Mouse (Mus musculus): ENCODE results near the gene Gm30083. TPM values are rescaled to one million over a fixed set of nuclear protein-coding genes. Genes with fewer than 3 reads are reported as not detected.

Gm30083 gene
- polyA plus RNA-seq, 1 experiment from 2014 or later = not detected

GRCm38 (mm10) chr14:33978604-33979059 lies 36.4 kb downstream of the Gm30083 start, which contains the start of gene Zfp488:
Gene Zfp488, minus strand, starts transcription at chr14:33978764.
- ATAC-seq (ENCODE audit: insufficient number of reproducible peaks, low FRiP score, low TSS enrichment, low read depth) = peak; percentile 73; the same call in 1 of the 2 replicates
- no peak within 1 kb of the TSS for H3K27ac ChIP-seq (replicated peaks; ENCODE audit: low read depth, low read length)
- peak within 1 kb of the TSS; percentile 38 for H3K4me3 ChIP-seq (ENCODE audit: low read depth, low read length)
- H3K4me1 ChIP-seq (ENCODE audit: control insufficient read depth, insufficient read depth, low read length) = peaks cover 2% of the 10 kb centered on the region; the same call in 1 of the 2 replicates
- no peaks in the 10 kb centered on the region for H3K9me3 ChIP-seq (ENCODE audit: control insufficient read depth, low read length)
- H3K36me3 ChIP-seq (ENCODE audit: control insufficient read depth, insufficient read depth, low read length) = no peaks in the 10 kb centered on the region
- H3K4me2 ChIP-seq (ENCODE audit: low read depth, severe bottlenecking) = peak within 1 kb of the TSS; percentile 69
- 1% methylated on average over 25 of the region's 25 CpGs for WGBS
- 0 out of 2 replicates have a peak, but pooled peaks cover 7% of the 10 kb centered on the region for H3K27me3 ChIP-seq (ENCODE audit: control insufficient read depth, insufficient read depth, low read length)
- H3K9ac ChIP-seq (ENCODE audit: low read length) = no peak within 1 kb of the TSS
- peak; percentile 65 for DNase-seq (ENCODE audit: low spot score)

GRCm38 (mm10) chr14:33977748-33978147 lies 37.2 kb downstream of the Gm30083 start:
- no peak for DNase-seq (ENCODE audit: low spot score)
- no peak for ATAC-seq (ENCODE audit: insufficient number of reproducible peaks, low FRiP score, low TSS enrichment, low read depth)
- H3K4me3 ChIP-seq (ENCODE audit: low read depth, low read length) = no peak overlapping the region
- H3K27me3 ChIP-seq (ENCODE audit: control insufficient read depth, insufficient read depth, low read length) = 0 out of 2 replicates have a peak, but pooled peaks cover 7% of the 10 kb centered on the region
- WGBS = 34% methylated on average over 7 of the region's 7 CpGs
- H3K4me2 ChIP-seq (ENCODE audit: low read depth, severe bottlenecking) = no peak overlapping the region
- no peaks in the 10 kb centered on the region for H3K36me3 ChIP-seq (ENCODE audit: control insufficient read depth, insufficient read depth, low read length)
- no peaks in the 10 kb centered on the region for H3K9me3 ChIP-seq (ENCODE audit: control insufficient read depth, low read length)
- H3K4me1 ChIP-seq (ENCODE audit: control insufficient read depth, insufficient read depth, low read length) = peaks cover 2% of the 10 kb centered on the region; the same call in 1 of the 2 replicates
- no peak overlapping the region for H3K27ac ChIP-seq (replicated peaks; ENCODE audit: low read depth, low read length)
- H3K9ac ChIP-seq (ENCODE audit: low read length) = no peak overlapping the region

DNA sequence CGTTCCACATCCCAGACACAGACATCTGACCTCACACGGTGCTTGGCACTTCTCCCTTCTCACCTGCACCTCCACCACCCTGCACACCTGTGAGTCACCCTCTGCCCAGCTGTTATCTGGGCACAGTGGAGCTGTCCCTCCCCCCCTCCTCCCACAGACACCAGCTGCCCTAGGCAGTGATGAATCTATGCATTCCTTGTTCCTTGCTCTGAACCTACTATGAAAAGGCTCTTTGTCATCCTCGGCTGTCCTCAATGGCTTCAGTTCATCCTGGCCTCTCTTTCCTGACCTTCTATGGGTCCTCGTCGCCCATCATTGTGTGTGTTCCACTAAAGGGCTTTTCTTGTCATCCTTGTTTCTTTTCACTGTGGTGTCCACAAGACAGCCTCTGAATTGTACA lies 40.2 kb downstream of the Gm30083 start:
- Histone ChIP-seq H3K27me3 (ENCODE audit: control insufficient read depth, insufficient read depth, low read length) (0 out of 2 replicates have a peak, but pooled peaks cover 7% of the 10 kb centered on the region), H3K27ac (replicated peaks; ENCODE audit: low read depth, low read length) (no peak overlapping the region), H3K9me3 (ENCODE audit: control insufficient read depth, low read length) (no peaks in the 10 kb centered on the region), H3K4me3 (ENCODE audit: low read depth, low read length) (no peak overlapping the region), H3K4me2 (ENCODE audit: low read depth, severe bottlenecking) (no peak overlapping the region), H3K36me3 (ENCODE audit: control insufficient read depth, insufficient read depth, low read length) (no peaks in the 10 kb centered on the region), H3K9ac (ENCODE audit: low read length) (no peak overlapping the region), H3K4me1 (ENCODE audit: control insufficient read depth, insufficient read depth, low read length) (peaks cover 2% of the 10 kb centered on the region; the same call in 1 of the 2 replicates)
- ATAC-seq (ENCODE audit: insufficient number of reproducible peaks, low FRiP score, low TSS enrichment, low read depth) (no peak), DNase-seq (ENCODE audit: low spot score) (no peak)
- 73% methylated on average over 5 of the region's 5 CpGs for WGBS

GRCm38 (mm10) chr14:33972679-33973078 lies 42.3 kb downstream of the Gm30083 start:
- 53% methylated on average over 7 of the region's 7 CpGs for WGBS
- DNase-seq (ENCODE audit: low spot score) (peak; percentile 46), ATAC-seq (ENCODE audit: insufficient number of reproducible peaks, low FRiP score, low TSS enrichment, low read depth) (no peak)
- no peak overlapping the region for H3K4me3 ChIP-seq (ENCODE audit: low read depth, low read length)
- no peak overlapping the region for H3K4me2 ChIP-seq (ENCODE audit: low read depth, severe bottlenecking)
- no peak overlapping the region for H3K9ac ChIP-seq (ENCODE audit: low read length)
- H3K27me3 ChIP-seq (ENCODE audit: control insufficient read depth, insufficient read depth, low read length) = 0 out of 2 replicates have a peak, but pooled peaks cover 2% of the 10 kb centered on the region
- H3K36me3 ChIP-seq (ENCODE audit: control insufficient read depth, insufficient read depth, low read length) = no peaks in the 10 kb centered on the region
- no peaks in the 10 kb centered on the region for H3K9me3 ChIP-seq (ENCODE audit: control insufficient read depth, low read length)
- no peak overlapping the region for H3K27ac ChIP-seq (replicated peaks; ENCODE audit: low read depth, low read length)
- no peaks in the 10 kb centered on the region; the same call in 1 of the 2 replicates for H3K4me1 ChIP-seq (ENCODE audit: control insufficient read depth, insufficient read depth, low read length)

DNA sequence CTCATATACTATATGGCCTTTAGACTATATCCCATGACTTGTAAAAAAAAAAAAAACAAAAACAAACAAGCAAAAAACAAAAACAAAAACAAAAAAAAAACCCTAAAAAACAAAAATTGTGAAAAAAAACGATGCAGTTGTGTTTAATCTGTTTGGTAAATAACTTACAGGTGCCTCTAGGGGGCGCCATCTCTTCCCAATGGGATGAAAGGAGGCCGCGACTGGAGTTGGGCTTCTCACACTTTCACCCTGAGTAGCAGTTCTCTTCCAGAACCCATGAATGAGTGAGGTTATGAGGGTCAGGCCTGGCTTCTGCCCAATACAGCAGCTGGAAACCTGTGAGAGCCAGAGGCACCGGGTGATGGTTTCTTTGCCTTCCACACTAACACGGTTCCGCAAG lies 49.3 kb downstream of the Gm30083 start:
- no peak for DNase-seq (ENCODE audit: low spot score)

DNA sequence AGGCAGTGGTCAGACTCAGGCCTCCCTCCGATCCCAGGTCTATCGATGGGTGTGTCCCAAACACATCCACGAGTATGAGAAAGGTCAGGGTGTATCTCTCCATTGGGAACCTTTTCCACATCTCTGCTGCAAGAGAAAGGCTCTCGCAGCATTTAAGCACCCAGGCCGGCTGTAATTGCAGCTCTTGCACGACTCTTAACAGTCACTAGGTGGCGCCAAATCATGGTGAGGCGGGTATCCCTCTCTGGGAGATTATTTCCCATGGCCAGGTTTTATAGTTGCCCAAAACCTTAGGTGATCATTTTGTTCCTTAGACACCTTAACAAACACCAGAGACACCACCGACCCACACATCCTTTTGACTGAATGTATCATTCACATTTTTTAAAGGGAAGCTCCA lies 55.6 kb downstream of the Gm30083 start:
- Histone ChIP-seq H3K9ac (ENCODE audit: low read length) (no peak overlapping the region), H3K9me3 (ENCODE audit: control insufficient read depth, low read length) (no peaks in the 10 kb centered on the region), H3K4me3 (ENCODE audit: low read depth, low read length) (no peak overlapping the region), H3K27ac (replicated peaks; ENCODE audit: low read depth, low read length) (no peak overlapping the region), H3K4me1 (ENCODE audit: control insufficient read depth, insufficient read depth, low read length) (no peaks in the 10 kb centered on the region), H3K36me3 (ENCODE audit: control insufficient read depth, insufficient read depth, low read length) (no peaks in the 10 kb centered on the region), H3K27me3 (ENCODE audit: control insufficient read depth, insufficient read depth, low read length) (no peaks in the 10 kb centered on the region), H3K4me2 (ENCODE audit: low read depth, severe bottlenecking) (no peak overlapping the region)
- DNase-seq (ENCODE audit: low spot score) = peak; percentile 65
- no peak for ATAC-seq (ENCODE audit: insufficient number of reproducible peaks, low FRiP score, low TSS enrichment, low read depth)
- WGBS = 14% methylated on average over 9 of the region's 9 CpGs

More for the DNA sequence above, 49.3 kb downstream of the Gm30083 start:
- no peaks in the 10 kb centered on the region for H3K4me1 ChIP-seq (ENCODE audit: control insufficient read depth, insufficient read depth, low read length)
- no peak overlapping the region for H3K9ac ChIP-seq (ENCODE audit: low read length)
- H3K9me3 ChIP-seq (ENCODE audit: control insufficient read depth, low read length) = no peaks in the 10 kb centered on the region
- no peak overlapping the region for H3K27ac ChIP-seq (replicated peaks; ENCODE audit: low read depth, low read length)
- H3K36me3 ChIP-seq (ENCODE audit: control insufficient read depth, insufficient read depth, low read length) = no peaks in the 10 kb centered on the region
- no peak overlapping the region for H3K4me3 ChIP-seq (ENCODE audit: low read depth, low read length)
- no peak for ATAC-seq (ENCODE audit: insufficient number of reproducible peaks, low FRiP score, low TSS enrichment, low read depth)
- WGBS = 63% methylated on average over 7 of the region's 7 CpGs
- no peaks in the 10 kb centered on the region for H3K27me3 ChIP-seq (ENCODE audit: control insufficient read depth, insufficient read depth, low read length)
- H3K4me2 ChIP-seq (ENCODE audit: low read depth, severe bottlenecking) = no peak overlapping the region

DNA sequence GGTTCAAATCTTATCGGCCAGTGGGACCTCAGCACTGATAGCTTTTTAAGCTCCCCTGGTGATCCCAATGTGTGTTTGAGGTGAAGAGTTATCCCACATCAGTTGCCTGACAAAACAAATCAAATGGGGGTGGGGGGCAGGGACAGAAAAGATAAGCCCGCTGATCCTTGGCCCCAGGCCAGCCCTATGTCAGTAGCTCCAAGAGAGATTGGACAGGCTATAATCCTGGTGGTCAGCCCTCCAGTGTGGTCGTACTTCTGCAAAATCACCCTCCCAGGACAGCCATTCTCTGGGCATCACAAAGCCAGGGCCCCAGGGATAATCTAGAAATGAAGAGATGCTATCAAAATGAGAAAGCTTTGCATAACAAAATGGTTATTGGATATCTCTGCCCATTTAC lies 56.1 kb downstream of the Gm30083 start:
- no peak for DNase-seq (ENCODE audit: low spot score)
- Histone ChIP-seq H3K36me3 (ENCODE audit: control insufficient read depth, insufficient read depth, low read length) (no peaks in the 10 kb centered on the region), H3K27ac (replicated peaks; ENCODE audit: low read depth, low read length) (no peak overlapping the region), H3K4me3 (ENCODE audit: low read depth, low read length) (no peak overlapping the region), H3K9me3 (ENCODE audit: control insufficient read depth, low read length) (no peaks in the 10 kb centered on the region), H3K4me2 (ENCODE audit: low read depth, severe bottlenecking) (no peak overlapping the region), H3K27me3 (ENCODE audit: control insufficient read depth, insufficient read depth, low read length) (no peaks in the 10 kb centered on the region), H3K9ac (ENCODE audit: low read length) (no peak overlapping the region), H3K4me1 (ENCODE audit: control insufficient read depth, insufficient read depth, low read length) (no peaks in the 10 kb centered on the region)
- ATAC-seq (ENCODE audit: insufficient number of reproducible peaks, low FRiP score, low TSS enrichment, low read depth) = no peak
- 71% methylated on average over 3 of the region's 3 CpGs for WGBS

- H3K36me3 ChIP-seq (ENCODE audit: control insufficient read depth, insufficient read depth, low read length) = no peaks in the 10 kb centered on the region
- H3K4me3 ChIP-seq (ENCODE audit: low read depth, low read length) = no peak overlapping the region
- ATAC-seq (ENCODE audit: insufficient number of reproducible peaks, low FRiP score, low TSS enrichment, low read depth) = no peak
- H3K9me3 ChIP-seq (ENCODE audit: control insufficient read depth, low read length) = no peaks in the 10 kb centered on the region
- DNase-seq (ENCODE audit: low spot score) = no peak
- WGBS = 91% methylated on average over 4 of the region's 4 CpGs
- no peak overlapping the region for H3K4me2 ChIP-seq (ENCODE audit: low read depth, severe bottlenecking)
- no peak overlapping the region for H3K9ac ChIP-seq (ENCODE audit: low read length)
- no peaks in the 10 kb centered on the region for H3K4me1 ChIP-seq (ENCODE audit: control insufficient read depth, insufficient read depth, low read length)
- H3K27me3 ChIP-seq (ENCODE audit: control insufficient read depth, insufficient read depth, low read length) = no peaks in the 10 kb centered on the region
- H3K27ac ChIP-seq (replicated peaks; ENCODE audit: low read depth, low read length) = no peak overlapping the region
Measured at GRCm38 (mm10) chr14:33958186-33958585, 56.8 kb downstream of the Gm30083 start.

GRCm38 (mm10) chr14:33956055-33956454 lies 58.9 kb downstream of the Gm30083 start:
- no peaks in the 10 kb centered on the region for H3K36me3 ChIP-seq (ENCODE audit: control insufficient read depth, insufficient read depth, low read length)
- H3K4me2 ChIP-seq (ENCODE audit: low read depth, severe bottlenecking) = no peak overlapping the region
- H3K9ac ChIP-seq (ENCODE audit: low read length) = no peak overlapping the region
- no peak overlapping the region for H3K27ac ChIP-seq (replicated peaks; ENCODE audit: low read depth, low read length)
- no peaks in the 10 kb centered on the region for H3K9me3 ChIP-seq (ENCODE audit: control insufficient read depth, low read length)
- no peaks in the 10 kb centered on the region for H3K4me1 ChIP-seq (ENCODE audit: control insufficient read depth, insufficient read depth, low read length)
- H3K4me3 ChIP-seq (ENCODE audit: low read depth, low read length) = no peak overlapping the region
- no peaks in the 10 kb centered on the region for H3K27me3 ChIP-seq (ENCODE audit: control insufficient read depth, insufficient read depth, low read length)
- no peak for DNase-seq (ENCODE audit: low spot score)
- WGBS = 74% methylated on average over 13 of the region's 13 CpGs
- no peak for ATAC-seq (ENCODE audit: insufficient number of reproducible peaks, low FRiP score, low TSS enrichment, low read depth)

Measured in limb, embryonic 11.5 days (tissue).